Mouse (Mus musculus): Measurements from ENCODE around the gene Tenm3. TPM values are rescaled to one million over a fixed set of nuclear protein-coding genes. Genes with fewer than 3 reads are reported as not detected.
A peak's percentile ranks its signal among the peaks of the same experiment; 100 is the strongest.

Tenm3 gene
- polyA plus RNA-seq, 1 experiment = 18.2 TPM

DNA sequence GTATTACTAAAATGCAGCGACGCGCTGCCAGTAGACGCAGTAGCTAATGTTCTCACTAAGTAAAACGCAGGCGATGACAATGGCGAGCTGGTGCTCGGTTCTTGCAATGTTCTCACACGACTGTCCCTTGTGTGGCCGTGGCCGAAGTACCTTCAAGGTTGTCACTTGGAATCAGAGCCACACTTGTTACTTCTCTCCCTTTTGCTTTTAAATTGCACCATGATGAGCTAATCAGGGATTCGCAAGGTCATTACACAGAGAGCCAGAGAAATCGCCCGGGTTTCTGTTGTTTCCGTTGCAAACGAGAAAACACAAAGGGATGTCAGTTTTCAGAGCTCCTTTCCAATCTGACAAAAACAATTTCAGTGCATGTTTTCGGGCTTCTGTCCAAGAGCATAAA, 301.6 kb downstream of the Tenm3 start:
- Histone ChIP-seq H3K27me3 (ENCODE audit: control insufficient read depth, insufficient read depth, insufficient read length) (no peaks in the 10 kb centered on the region), H3K79me2 (ENCODE audit: control insufficient read depth, insufficient read depth) (no peaks in the 10 kb centered on the region), H3K79me3 (ENCODE audit: low read depth) (peaks cover 1% of the 10 kb centered on the region), H3K4me3 (ENCODE audit: insufficient read depth, poor library complexity, severe bottlenecking) (no peak overlapping the region), H3ac (ENCODE audit: control insufficient read depth, insufficient read length, low read depth) (no peak overlapping the region), H3K36me3 (ENCODE audit: control insufficient read depth, insufficient read depth) (no peaks in the 10 kb centered on the region)
- no peak for TF ChIP-seq CTCF (IDR thresholded peaks at IDR 0.05; ENCODE audit: control insufficient read depth, insufficient read depth, insufficient read length)
- no peak for TF ChIP-seq MYOG (IDR thresholded peaks at IDR 0.05; ENCODE audit: control insufficient read depth, extremely low read depth, insufficient read length)
- no peak for TF ChIP-seq FOSL1 (IDR thresholded peaks at IDR 0.05; ENCODE audit: insufficient read depth, low read length, poor library complexity, severe bottlenecking)
- TF ChIP-seq CEBPB (IDR thresholded peaks at IDR 0.05; ENCODE audit: low read depth) = no peak
- no peak for TF ChIP-seq MYOD1 (IDR thresholded peaks at IDR 0.05; ENCODE audit: control insufficient read depth, insufficient read length, low read depth)
- no peak for TF ChIP-seq MAX (IDR thresholded peaks at IDR 0.05)
- no peak for TF ChIP-seq USF1 (IDR thresholded peaks at IDR 0.05; ENCODE audit: low read depth)

DNA sequence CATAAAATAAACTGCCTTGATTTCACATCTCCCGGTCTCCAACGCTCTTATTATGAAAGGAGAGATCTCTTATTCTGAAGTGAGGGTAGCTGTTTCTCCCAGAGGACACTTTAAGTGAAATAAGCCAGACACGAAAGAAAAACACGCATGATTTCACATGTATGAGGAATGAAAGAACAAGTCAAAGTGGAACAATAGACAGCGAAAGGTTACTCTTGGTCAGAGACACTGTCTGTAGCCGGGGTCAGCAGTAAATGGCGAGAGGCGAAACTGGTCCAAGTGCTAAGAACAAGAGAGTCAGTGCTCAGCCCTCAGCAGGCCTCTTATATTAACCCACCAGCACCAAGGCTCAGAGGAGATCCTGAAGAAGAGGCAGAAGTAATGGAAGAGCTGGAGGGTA, 302.9 kb downstream of the Tenm3 start:
- Histone ChIP-seq H3K79me3 (ENCODE audit: low read depth) (no peaks in the 10 kb centered on the region), H3K27me3 (ENCODE audit: control insufficient read depth, insufficient read depth, insufficient read length) (no peaks in the 10 kb centered on the region), H3K4me3 (ENCODE audit: insufficient read depth, poor library complexity, severe bottlenecking) (no peak overlapping the region), H3ac (ENCODE audit: control insufficient read depth, insufficient read length, low read depth) (no peak overlapping the region), H3K79me2 (ENCODE audit: control insufficient read depth, insufficient read depth) (no peaks in the 10 kb centered on the region), H3K36me3 (ENCODE audit: control insufficient read depth, insufficient read depth) (no peaks in the 10 kb centered on the region)
- TF ChIP-seq MYOD1 (IDR thresholded peaks at IDR 0.05; ENCODE audit: control insufficient read depth, insufficient read length, low read depth) (no peak), FOSL1 (IDR thresholded peaks at IDR 0.05; ENCODE audit: insufficient read depth, low read length, poor library complexity, severe bottlenecking) (no peak), MYOG (IDR thresholded peaks at IDR 0.05; ENCODE audit: control insufficient read depth, extremely low read depth, insufficient read length) (no peak), CTCF (IDR thresholded peaks at IDR 0.05; ENCODE audit: control insufficient read depth, insufficient read depth, insufficient read length) (no peak), USF1 (IDR thresholded peaks at IDR 0.05; ENCODE audit: low read depth) (no peak), MAX (IDR thresholded peaks at IDR 0.05) (no peak), CEBPB (IDR thresholded peaks at IDR 0.05; ENCODE audit: low read depth) (no peak)

DNA sequence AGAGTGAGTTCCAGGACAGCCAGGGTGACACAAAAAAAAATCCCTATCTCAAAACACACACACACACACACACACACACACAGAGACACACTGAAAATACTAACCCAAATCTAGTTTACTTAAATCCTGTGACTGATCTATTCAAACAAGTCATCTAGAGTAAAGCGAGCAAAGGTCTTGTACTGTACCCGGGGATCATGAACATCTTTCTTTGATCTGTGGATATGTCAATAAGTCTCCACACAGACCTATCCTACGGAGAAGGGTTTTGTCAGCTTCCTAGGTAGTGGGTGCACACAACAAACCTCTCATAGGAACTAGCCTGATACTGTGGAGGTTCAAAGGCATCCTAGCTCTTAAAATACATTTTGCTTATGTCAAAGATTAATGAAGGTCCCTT, 307.9 kb downstream of the Tenm3 start:
- Histone ChIP-seq H3K36me3 (ENCODE audit: control insufficient read depth, insufficient read depth) (no peaks in the 10 kb centered on the region), H3ac (ENCODE audit: control insufficient read depth, insufficient read length, low read depth) (no peak overlapping the region), H3K4me3 (ENCODE audit: insufficient read depth, poor library complexity, severe bottlenecking) (no peak overlapping the region), H3K79me3 (ENCODE audit: low read depth) (no peaks in the 10 kb centered on the region), H3K79me2 (ENCODE audit: control insufficient read depth, insufficient read depth) (no peaks in the 10 kb centered on the region), H3K27me3 (ENCODE audit: control insufficient read depth, insufficient read depth, insufficient read length) (no peaks in the 10 kb centered on the region)
- TF ChIP-seq FOSL1 (IDR thresholded peaks at IDR 0.05; ENCODE audit: insufficient read depth, low read length, poor library complexity, severe bottlenecking) (no peak), CEBPB (IDR thresholded peaks at IDR 0.05; ENCODE audit: low read depth) (no peak), MYOD1 (IDR thresholded peaks at IDR 0.05; ENCODE audit: control insufficient read depth, insufficient read length, low read depth) (no peak), MAX (IDR thresholded peaks at IDR 0.05) (no peak)

DNA sequence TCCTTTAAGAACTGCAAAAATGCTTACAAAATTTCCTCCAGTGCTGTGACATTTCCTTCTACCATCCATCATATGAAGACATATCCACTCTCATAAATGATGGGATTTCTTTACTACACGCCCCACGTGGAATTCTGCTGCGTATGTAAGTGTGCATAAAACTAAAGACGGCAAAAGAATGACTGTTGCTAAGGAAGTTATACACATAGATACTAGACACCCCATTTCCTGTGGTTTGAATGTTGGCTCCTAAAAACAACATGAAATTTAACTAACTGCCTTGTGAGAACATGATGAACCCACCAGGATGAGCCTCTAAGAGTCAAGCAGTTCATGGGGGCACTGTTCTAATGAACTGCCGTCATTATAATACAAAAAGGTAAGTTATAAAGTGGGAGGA, 312.0 kb downstream of the Tenm3 start:
- Histone ChIP-seq H3K27me3 (ENCODE audit: control insufficient read depth, insufficient read depth, insufficient read length) (no peaks in the 10 kb centered on the region), H3ac (ENCODE audit: control insufficient read depth, insufficient read length, low read depth) (no peak overlapping the region), H3K36me3 (ENCODE audit: control insufficient read depth, insufficient read depth) (no peaks in the 10 kb centered on the region), H3K79me3 (ENCODE audit: low read depth) (no peaks in the 10 kb centered on the region), H3K4me3 (ENCODE audit: insufficient read depth, poor library complexity, severe bottlenecking) (no peak overlapping the region), H3K79me2 (ENCODE audit: control insufficient read depth, insufficient read depth) (no peaks in the 10 kb centered on the region)
- TF ChIP-seq CTCF (IDR thresholded peaks at IDR 0.05; ENCODE audit: control insufficient read depth, insufficient read depth, insufficient read length) = no peak
- TF ChIP-seq FOSL1 (IDR thresholded peaks at IDR 0.05; ENCODE audit: insufficient read depth, low read length, poor library complexity, severe bottlenecking) = no peak
- no peak for TF ChIP-seq CEBPB (IDR thresholded peaks at IDR 0.05; ENCODE audit: low read depth)
- TF ChIP-seq MAX (IDR thresholded peaks at IDR 0.05) = no peak
- TF ChIP-seq USF1 (IDR thresholded peaks at IDR 0.05; ENCODE audit: low read depth) = no peak
- no peak for TF ChIP-seq MYOG (IDR thresholded peaks at IDR 0.05; ENCODE audit: control insufficient read depth, extremely low read depth, insufficient read length)
- TF ChIP-seq MYOD1 (IDR thresholded peaks at IDR 0.05; ENCODE audit: control insufficient read depth, insufficient read length, low read depth) = no peak

DNA sequence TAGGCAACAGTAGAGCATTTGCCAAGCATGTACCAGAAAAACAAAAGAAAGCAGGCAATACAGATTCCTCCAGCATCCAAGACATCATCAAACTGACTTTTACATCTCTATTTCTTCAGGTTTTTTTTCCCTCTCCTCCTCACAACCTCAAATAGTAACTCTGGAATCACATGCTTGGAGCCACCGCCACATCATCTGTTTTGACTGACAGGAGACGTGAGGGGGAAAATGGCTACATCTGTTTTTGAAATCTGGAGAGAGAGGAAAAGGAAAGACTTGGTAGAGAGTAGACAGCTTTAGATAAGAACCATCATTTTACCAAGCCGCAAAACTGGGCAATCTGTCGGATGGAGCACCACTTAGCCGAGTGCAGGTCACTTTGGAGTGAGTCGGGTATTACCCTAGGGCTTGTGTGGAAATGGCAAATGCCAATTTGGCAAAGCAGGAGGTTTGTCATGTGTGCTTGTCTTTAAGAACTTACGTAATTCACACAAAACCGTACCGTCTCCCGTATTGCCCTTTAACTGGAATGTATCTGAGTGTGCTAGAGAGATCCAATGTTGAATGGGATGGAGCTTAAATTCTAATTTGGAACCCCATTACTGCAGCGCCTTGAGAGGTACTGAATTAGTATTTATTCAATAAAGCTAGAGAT, 312.7 kb downstream of the Tenm3 start:
- no peak for TF ChIP-seq MYOG (IDR thresholded peaks at IDR 0.05; ENCODE audit: control insufficient read depth, extremely low read depth, insufficient read length)
- TF ChIP-seq MYOD1 (IDR thresholded peaks at IDR 0.05; ENCODE audit: control insufficient read depth, insufficient read length, low read depth) = no peak
- TF ChIP-seq FOSL1 (IDR thresholded peaks at IDR 0.05; ENCODE audit: insufficient read depth, low read length, poor library complexity, severe bottlenecking) = no peak
- TF ChIP-seq CTCF (IDR thresholded peaks at IDR 0.05; ENCODE audit: control insufficient read depth, insufficient read depth, insufficient read length) = no peak
- TF ChIP-seq USF1 (IDR thresholded peaks at IDR 0.05; ENCODE audit: low read depth) = no peak
- TF ChIP-seq MAX (IDR thresholded peaks at IDR 0.05) = no peak
- TF ChIP-seq CEBPB (IDR thresholded peaks at IDR 0.05; ENCODE audit: low read depth) = no peak
- Histone ChIP-seq H3ac (ENCODE audit: control insufficient read depth, insufficient read length, low read depth) (no peak overlapping the region), H3K36me3 (ENCODE audit: control insufficient read depth, insufficient read depth) (no peaks in the 10 kb centered on the region), H3K79me2 (ENCODE audit: control insufficient read depth, insufficient read depth) (no peaks in the 10 kb centered on the region), H3K79me3 (ENCODE audit: low read depth) (no peaks in the 10 kb centered on the region), H3K27me3 (ENCODE audit: control insufficient read depth, insufficient read depth, insufficient read length) (no peaks in the 10 kb centered on the region), H3K4me3 (ENCODE audit: insufficient read depth, poor library complexity, severe bottlenecking) (no peak overlapping the region)

DNA sequence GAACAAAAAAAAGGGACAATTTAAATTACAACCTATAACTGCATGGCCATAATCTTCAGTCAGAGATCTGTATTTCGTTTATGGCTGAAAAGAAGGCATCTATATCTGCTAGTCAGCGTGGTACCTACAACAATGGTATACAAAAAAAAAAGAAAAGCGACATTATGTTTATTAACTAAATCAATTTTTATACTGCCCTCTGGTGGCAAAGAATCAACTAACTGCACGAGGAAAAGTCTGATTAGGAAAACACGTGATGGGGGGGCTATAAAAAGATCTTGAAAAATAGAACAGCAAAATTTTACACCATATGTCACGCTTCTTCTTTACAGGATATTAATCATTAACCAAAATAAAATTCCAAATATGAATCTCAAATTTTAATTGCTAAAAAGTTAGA, 316.3 kb downstream of the Tenm3 start:
- Histone ChIP-seq H3K27me3 (ENCODE audit: control insufficient read depth, insufficient read depth, insufficient read length) (no peaks in the 10 kb centered on the region), H3K79me2 (ENCODE audit: control insufficient read depth, insufficient read depth) (no peaks in the 10 kb centered on the region), H3K79me3 (ENCODE audit: low read depth) (no peaks in the 10 kb centered on the region), H3K36me3 (ENCODE audit: control insufficient read depth, insufficient read depth) (no peaks in the 10 kb centered on the region), H3ac (ENCODE audit: control insufficient read depth, insufficient read length, low read depth) (no peak overlapping the region), H3K4me3 (ENCODE audit: insufficient read depth, poor library complexity, severe bottlenecking) (no peak overlapping the region)
- TF ChIP-seq USF1 (IDR thresholded peaks at IDR 0.05; ENCODE audit: low read depth) (peak; percentile 47), CTCF (IDR thresholded peaks at IDR 0.05; ENCODE audit: control insufficient read depth, insufficient read depth, insufficient read length) (no peak)
